Mouse (Mus musculus) midbrain, embryonic 15.5 days (tissue): ENCODE results near the gene Pawr. TPM values are rescaled to one million over a fixed set of nuclear protein-coding genes. Genes with fewer than 3 reads are reported as not detected.

Source experiments
- ATAC-seq: fragments of 200-750 bp; cut with Nextera tagmentation; replicated peaks from 2 replicates; pipeline ENCODE4 v1.8.0; 2017; ENCODE audit warnings: moderate TSS enrichment
- H3K27ac ChIP-seq: fragments of 300-500 bp; sonication (generic); 2 replicates; pipeline ENCODE4 v1.5.1; 2015; ENCODE audit warnings: mild to moderate bottlenecking, inconsistent platforms
- H3K27me3 ChIP-seq: fragments of 300-500 bp; sonication (generic); replicated peaks from 2 replicates; pipeline ENCODE4 v1.6.1; 2015; ENCODE audit warnings: inconsistent platforms
- H3K36me3 ChIP-seq: fragments of 300-500 bp; sonication (generic); replicated peaks from 2 replicates; pipeline ENCODE4 v1.6.1; 2015; ENCODE audit warnings: inconsistent platforms
- H3K4me1 ChIP-seq: fragments of 300-500 bp; sonication (generic); 2 replicates; pipeline ENCODE4 v1.6.1; 2015; ENCODE audit warnings: inconsistent platforms
- H3K4me2 ChIP-seq: fragments of 300-500 bp; sonication (generic); 2 replicates; pipeline ENCODE4 v1.6.1; 2015; ENCODE audit warnings: inconsistent platforms, mild to moderate bottlenecking, moderate library complexity
- H3K4me3 ChIP-seq: fragments of 300-500 bp; sonication (generic); 2 replicates; pipeline ENCODE4 v1.5.1; 2015; ENCODE audit warnings: mild to moderate bottlenecking, inconsistent platforms
- H3K9ac ChIP-seq: fragments of 300-500 bp; sonication (generic); 2 replicates; pipeline ENCODE4 v1.6.1; 2015; ENCODE audit warnings: mild to moderate bottlenecking, inconsistent platforms
- H3K9me3 ChIP-seq: fragments of 300-500 bp; sonication (generic); 2 replicates; pipeline ENCODE4 v1.6.1; 2016; ENCODE audit warnings: inconsistent platforms
- WGBS: fragments of 180-500 bp; shearing (Covaris S2); methylation state at CpG from one replicate; pipeline ENCODE4 v1.1.7; 2015; ENCODE audit warnings: mixed read lengths; 5-methylcytosine and 5-hydroxymethylcytosine counted together
- polyA plus RNA-seq: library from polyadenylated mRNA; unstranded; fragments of >200 nt; fragmentation: Nextera tagmentation; extraction: Ambion mirVana; gene quantifications from 2 replicates; pipeline ENCODE4 v1.2.1, GENCODE M21; 2015

Pawr gene
- polyA plus RNA-seq, 1 experiment from 2014 or later, result 2.5 TPM

DNA sequence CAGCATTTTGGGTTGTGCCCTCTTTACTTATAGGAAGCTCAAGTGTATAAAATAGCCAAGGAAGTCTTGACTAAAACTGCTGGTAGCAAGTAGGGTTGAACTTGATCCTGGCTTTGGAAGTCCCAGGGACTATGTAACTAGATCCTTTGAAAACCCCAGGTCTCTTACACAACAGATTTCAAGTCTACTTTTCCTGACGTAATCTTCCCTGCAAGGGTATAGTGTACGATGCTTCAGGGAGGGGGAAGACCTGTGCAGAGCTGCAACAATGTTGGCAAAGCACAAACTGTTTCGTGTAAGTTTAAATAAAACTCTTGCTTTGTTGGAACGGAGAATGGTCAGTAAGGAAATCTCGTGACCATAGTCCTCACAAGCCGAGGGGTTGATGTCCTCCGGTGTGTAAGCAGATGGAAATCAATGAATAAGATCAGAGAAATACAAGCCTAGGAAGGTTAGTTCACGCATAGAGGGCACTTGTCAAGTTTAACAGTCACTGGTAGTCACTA, 56.5 kb downstream of the Pawr start:
- H3K4me3 ChIP-seq, result no peak overlapping the region
- no peak for ATAC-seq
- 77% methylated on average over 8 of the region's 8 CpGs for WGBS
- no peak overlapping the region for H3K27ac ChIP-seq
- H3K9ac ChIP-seq, result no peak overlapping the region
- no peak overlapping the region for H3K4me2 ChIP-seq
- H3K27me3 ChIP-seq, result no peaks in the 10 kb centered on the region
- peaks cover 3% of the 10 kb centered on the region for H3K4me1 ChIP-seq
- H3K9me3 ChIP-seq, result no peaks in the 10 kb centered on the region
- no peaks in the 10 kb centered on the region for H3K36me3 ChIP-seq

DNA sequence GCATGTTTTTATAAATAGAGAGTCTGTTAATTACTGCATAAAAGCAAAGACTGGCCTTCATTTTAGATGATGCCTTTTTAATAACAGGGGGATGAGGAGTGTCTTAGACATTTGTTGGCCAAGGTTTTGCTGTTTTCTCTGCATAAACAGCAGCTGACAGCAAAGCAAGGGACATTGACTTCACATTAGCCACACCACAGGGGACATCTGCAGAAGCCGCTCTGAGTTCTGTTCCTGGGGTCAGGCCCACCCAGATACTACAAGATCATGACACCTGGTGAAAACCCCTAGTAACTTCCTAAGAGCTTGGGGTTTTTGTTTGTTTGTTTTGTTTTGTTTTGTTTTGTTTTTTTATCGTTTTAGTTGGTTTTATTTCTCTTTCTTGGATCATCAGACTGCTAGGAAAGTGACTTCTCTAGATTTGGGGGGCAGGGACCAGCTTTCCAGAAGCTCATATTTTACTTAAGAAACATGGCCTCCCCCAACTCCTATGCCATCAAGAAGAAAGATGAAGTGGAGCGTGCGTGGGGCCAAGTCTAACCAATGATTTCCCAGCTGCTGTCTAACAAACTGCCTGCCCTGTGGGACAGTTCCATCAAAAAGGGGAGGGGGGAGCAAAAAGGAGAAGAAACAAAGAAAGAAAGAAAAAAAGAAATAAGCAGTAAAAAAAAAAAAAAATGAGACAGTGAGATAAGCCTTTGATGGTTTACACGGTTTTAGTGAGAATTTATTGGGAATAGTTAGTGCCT, 57.4 kb downstream of the Pawr start:
- Histone ChIP-seq H3K4me3 (no peak overlapping the region), H3K36me3 (no peaks in the 10 kb centered on the region), H3K4me1 (peaks cover 3% of the 10 kb centered on the region), H3K9ac (no peak overlapping the region), H3K4me2 (no peak overlapping the region), H3K27me3 (no peaks in the 10 kb centered on the region), H3K27ac (no peak overlapping the region), H3K9me3 (no peaks in the 10 kb centered on the region)
- no peak for ATAC-seq
- WGBS, result 32% methylated on average over 5 of the region's 5 CpGs

DNA sequence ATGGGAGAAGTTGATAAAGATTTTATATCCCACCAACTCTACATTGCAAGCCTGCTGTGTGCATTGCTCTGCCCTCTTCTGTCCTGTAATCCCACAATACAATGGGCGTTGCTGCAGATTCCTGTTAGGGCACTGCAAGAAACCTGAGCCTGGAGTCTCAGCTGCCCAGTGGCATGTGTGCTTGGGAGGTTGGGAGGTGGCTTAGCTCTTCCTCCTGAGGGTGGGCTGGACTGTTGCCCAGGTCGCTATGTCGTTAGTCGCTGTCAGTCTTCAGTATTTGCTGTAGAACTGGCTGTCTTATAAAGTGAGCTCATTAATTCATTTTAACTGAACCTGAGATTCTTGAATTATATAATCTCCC, 58.0 kb downstream of the Pawr start:
- peak; percentile 39; the same call in 1 of the 2 replicates for ATAC-seq

DNA sequence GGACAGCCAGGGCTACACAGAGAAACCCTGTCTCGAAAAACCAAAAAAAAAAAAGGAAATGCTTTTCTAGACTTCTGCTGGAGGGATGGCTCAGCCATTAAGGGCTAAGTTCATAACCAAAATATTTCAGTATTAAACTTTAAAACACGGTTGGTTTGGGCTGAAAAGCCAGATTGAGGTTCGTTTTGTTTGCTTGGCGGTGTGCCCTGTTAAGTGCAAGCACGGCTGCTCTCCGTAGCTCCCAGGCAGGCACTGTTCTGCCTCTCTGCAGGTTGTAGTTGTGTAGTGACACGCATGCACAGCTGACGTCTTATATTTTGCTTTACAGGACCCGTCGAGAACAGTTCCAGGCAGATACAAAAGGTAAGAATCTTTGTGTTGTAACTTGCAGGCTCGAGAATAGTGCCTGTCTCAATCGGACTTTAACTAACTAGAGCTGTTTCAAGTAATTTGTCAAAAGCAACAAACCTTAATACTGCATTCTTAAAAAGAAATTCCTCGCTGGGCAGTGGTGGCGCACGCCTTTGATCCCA, 59.5 kb downstream of the Pawr start:
- Histone ChIP-seq H3K27ac (no peak overlapping the region), H3K9me3 (no peaks in the 10 kb centered on the region), H3K27me3 (no peaks in the 10 kb centered on the region), H3K9ac (no peak overlapping the region), H3K36me3 (no peaks in the 10 kb centered on the region), H3K4me3 (no peak overlapping the region), H3K4me1 (peaks cover 3% of the 10 kb centered on the region), H3K4me2 (no peak overlapping the region)
- WGBS, result 89% methylated on average over 15 of the region's 15 CpGs
- no peak for ATAC-seq

More for the DNA sequence above, 58.0 kb downstream of the Pawr start:
- Histone ChIP-seq H3K4me1 (peaks cover 3% of the 10 kb centered on the region), H3K27me3 (no peaks in the 10 kb centered on the region), H3K4me2 (no peak overlapping the region), H3K9me3 (no peaks in the 10 kb centered on the region), H3K36me3 (no peaks in the 10 kb centered on the region), H3K27ac (no peak overlapping the region), H3K4me3 (no peak overlapping the region), H3K9ac (no peak overlapping the region)
- 14% methylated on average over 4 of the region's 4 CpGs for WGBS

DNA sequence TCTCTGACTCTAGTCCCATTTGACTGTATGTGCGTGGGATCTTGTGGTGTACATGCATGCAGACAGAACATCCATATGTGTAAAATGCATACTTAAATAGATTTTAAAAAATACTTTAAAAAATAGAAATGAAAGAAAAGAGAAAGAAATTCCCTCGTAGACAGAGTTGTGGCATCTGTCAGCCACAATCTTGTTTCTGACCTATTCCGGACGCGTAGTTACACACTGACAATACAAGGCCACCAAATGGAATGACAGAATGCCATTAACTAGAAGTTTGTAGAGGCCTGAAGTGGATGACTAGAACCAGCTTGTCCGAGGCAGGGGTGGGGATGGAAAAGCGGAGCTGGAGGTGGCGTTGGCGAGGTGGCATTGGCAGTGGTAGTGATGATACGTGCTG, 60.2 kb downstream of the Pawr start:
- no peak for ATAC-seq
- 95% methylated on average over 10 of the region's 10 CpGs for WGBS

DNA sequence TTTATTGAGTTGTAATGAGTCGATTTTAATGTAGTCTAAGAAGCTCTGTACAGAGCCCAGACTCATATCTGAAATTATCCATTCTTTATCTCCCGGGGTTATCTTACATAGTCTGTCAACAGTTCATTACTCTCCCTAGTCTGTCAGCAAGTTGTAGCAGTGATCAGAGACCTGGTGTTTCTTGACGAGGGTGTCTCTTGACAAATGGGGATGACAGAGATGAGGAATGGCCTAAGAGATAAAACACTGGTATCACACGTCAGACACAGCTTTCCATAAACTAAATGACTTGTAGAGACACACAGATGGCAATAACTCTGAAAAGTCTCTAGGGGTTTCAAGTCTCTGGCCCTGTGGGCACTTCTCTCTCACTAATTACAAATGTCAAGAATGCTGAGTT, 62.4 kb downstream of the Pawr start:
- Histone ChIP-seq H3K27me3 (no peaks in the 10 kb centered on the region), H3K9me3 (no peaks in the 10 kb centered on the region), H3K27ac (no peak overlapping the region), H3K4me3 (no peak overlapping the region), H3K9ac (no peak overlapping the region), H3K4me2 (no peak overlapping the region), H3K36me3 (no peaks in the 10 kb centered on the region), H3K4me1 (peaks cover 3% of the 10 kb centered on the region)
- 74% methylated on average over 4 of the region's 4 CpGs for WGBS
- ATAC-seq, result no peak

More for the DNA sequence above, 60.2 kb downstream of the Pawr start:
- H3K36me3 ChIP-seq, result no peaks in the 10 kb centered on the region
- H3K4me1 ChIP-seq, result peaks cover 3% of the 10 kb centered on the region
- no peaks in the 10 kb centered on the region for H3K9me3 ChIP-seq
- no peak overlapping the region for H3K9ac ChIP-seq
- no peak overlapping the region for H3K27ac ChIP-seq
- H3K4me3 ChIP-seq, result no peak overlapping the region
- H3K4me2 ChIP-seq, result no peak overlapping the region
- no peaks in the 10 kb centered on the region for H3K27me3 ChIP-seq

DNA sequence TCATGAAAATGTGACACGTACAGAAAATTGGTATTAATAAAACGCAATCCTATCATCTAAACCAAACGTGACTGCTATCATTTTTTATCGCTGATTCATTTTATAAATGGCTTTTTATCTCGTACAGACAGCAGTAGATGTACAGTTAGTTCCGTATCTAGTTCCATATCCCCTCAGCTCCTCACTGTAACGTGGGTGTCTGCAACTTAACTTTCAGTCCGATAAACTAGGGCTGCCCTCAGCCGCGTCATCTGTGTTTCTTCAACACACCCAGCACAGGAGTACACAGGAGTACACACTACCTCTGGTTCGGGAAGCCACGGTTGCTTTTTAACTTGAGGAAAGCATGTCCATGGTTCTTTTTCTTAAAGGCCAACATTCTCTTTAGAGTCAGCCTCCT, 63.3 kb downstream of the Pawr start:
- no peaks in the 10 kb centered on the region for H3K36me3 ChIP-seq
- no peaks in the 10 kb centered on the region for H3K4me1 ChIP-seq
- H3K4me3 ChIP-seq, result no peak overlapping the region
- 97% methylated on average over 12 of the region's 12 CpGs for WGBS
- no peaks in the 10 kb centered on the region for H3K27me3 ChIP-seq
- no peak overlapping the region for H3K9ac ChIP-seq
- no peaks in the 10 kb centered on the region for H3K9me3 ChIP-seq
- no peak for ATAC-seq
- H3K27ac ChIP-seq, result no peak overlapping the region
- H3K4me2 ChIP-seq, result no peak overlapping the region

DNA sequence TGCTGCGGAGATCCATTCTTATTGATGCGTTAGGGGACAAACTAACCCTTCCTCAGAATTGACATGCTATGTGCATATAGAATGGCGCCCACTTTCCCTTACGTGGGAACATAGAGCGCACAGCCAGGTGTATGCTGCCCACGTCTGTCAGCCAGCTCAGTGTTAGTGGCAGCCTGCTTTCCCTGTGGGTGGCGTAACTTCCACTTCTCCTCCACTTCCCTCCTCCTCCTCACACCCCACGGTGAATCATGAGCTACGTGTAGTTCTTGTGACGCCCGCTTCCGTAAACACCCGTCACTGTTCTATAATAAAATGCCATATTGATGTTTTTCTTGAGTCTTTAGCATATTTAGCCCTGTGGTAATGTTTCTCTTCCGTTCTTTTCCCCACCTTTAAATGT, 63.7 kb downstream of the Pawr start:
- H3K27me3 ChIP-seq, result no peaks in the 10 kb centered on the region
- H3K4me2 ChIP-seq, result no peak overlapping the region
- no peaks in the 10 kb centered on the region for H3K4me1 ChIP-seq
- no peaks in the 10 kb centered on the region for H3K36me3 ChIP-seq
- H3K9me3 ChIP-seq, result no peaks in the 10 kb centered on the region
- ATAC-seq, result no peak
- no peak overlapping the region for H3K4me3 ChIP-seq
- H3K27ac ChIP-seq, result no peak overlapping the region
- 92% methylated on average over 14 of the region's 14 CpGs for WGBS
- H3K9ac ChIP-seq, result no peak overlapping the region

DNA sequence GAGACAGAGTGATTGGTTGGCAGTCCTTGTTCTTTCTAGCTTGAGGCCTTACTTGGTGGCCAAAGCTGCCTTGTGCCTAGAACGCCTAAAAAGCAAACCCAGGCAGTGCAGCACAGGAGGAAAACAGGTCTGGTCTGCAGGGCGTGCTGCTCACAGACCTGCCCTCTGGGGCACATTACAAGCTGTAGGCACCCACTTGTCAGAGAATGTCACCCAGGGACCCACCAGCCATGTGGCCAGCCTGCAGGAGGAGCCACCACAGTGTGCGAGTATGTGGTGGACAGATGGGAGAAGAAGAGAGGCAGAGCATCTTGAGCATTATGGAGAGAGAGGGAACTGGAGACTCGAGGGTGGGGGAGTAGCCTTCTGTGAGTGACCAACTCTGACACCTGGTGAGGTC, 70.8 kb downstream of the Pawr start:
- H3K9me3 ChIP-seq, result no peaks in the 10 kb centered on the region
- no peak overlapping the region for H3K4me3 ChIP-seq
- H3K27ac ChIP-seq, result no peak overlapping the region
- no peak overlapping the region for H3K9ac ChIP-seq
- WGBS, result 91% methylated on average over 4 of the region's 4 CpGs
- H3K4me1 ChIP-seq, result no peaks in the 10 kb centered on the region
- H3K36me3 ChIP-seq, result no peaks in the 10 kb centered on the region
- H3K4me2 ChIP-seq, result no peak overlapping the region
- no peaks in the 10 kb centered on the region for H3K27me3 ChIP-seq
- ATAC-seq, result no peak

DNA sequence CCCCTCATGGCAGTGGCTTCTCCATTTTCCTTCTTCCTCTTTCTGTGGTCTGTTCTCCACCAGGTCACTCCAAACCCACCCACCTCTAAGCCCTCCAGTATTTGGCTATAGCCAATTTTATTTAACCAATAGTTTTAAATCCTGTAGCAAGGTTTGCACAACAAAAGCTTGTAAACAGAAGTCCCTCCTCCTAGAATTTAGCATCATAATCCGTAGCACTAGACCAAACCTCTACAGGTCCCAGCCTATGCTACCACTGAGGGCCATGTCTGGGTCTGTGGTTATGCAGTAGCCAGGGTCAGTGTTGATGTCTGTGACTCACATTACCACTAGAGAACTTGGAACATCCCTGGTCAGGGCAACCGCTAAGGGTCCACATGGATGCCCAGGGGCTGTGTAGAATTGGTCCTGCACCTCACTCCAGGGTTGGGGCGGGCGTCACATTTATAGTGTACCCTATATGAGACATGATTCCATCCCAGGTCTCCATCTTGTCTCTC, 71.5 kb downstream of the Pawr start:
- WGBS, result 98% methylated on average over 4 of the region's 4 CpGs
- no peaks in the 10 kb centered on the region for H3K36me3 ChIP-seq
- ATAC-seq, result no peak

DNA sequence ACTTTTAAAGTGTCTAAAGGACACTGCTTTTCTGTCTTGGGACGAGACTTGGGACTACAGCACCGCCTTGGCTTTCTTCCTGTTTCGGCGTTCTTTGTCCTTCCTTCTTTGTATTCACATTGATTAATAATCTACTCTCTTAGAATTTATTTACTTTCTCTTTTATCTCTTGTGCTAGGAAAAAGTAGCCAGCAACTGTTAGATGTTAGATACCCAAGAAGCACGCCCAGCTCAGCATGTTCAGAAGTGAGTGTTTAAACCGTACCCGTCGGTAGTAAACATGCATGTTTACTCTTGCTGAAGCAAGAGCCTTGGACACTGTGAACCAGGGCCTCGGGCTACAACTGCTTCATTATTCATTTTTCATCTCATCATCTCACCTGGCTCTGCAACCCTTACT, 72.2 kb downstream of the Pawr start:
- Histone ChIP-seq H3K27me3 (no peaks in the 10 kb centered on the region), H3K27ac (no peak overlapping the region), H3K9me3 (no peaks in the 10 kb centered on the region), H3K36me3 (no peaks in the 10 kb centered on the region), H3K4me3 (no peak overlapping the region), H3K4me2 (no peak overlapping the region), H3K9ac (no peak overlapping the region), H3K4me1 (no peaks in the 10 kb centered on the region)
- WGBS, result 90% methylated on average over 9 of the region's 9 CpGs
- no peak for ATAC-seq

More for the DNA sequence above, 71.5 kb downstream of the Pawr start:
- H3K4me3 ChIP-seq, result no peak overlapping the region
- H3K4me1 ChIP-seq, result no peaks in the 10 kb centered on the region
- H3K27ac ChIP-seq, result no peak overlapping the region
- H3K9me3 ChIP-seq, result no peaks in the 10 kb centered on the region
- no peak overlapping the region for H3K9ac ChIP-seq
- no peaks in the 10 kb centered on the region for H3K27me3 ChIP-seq
- H3K4me2 ChIP-seq, result no peak overlapping the region

DNA sequence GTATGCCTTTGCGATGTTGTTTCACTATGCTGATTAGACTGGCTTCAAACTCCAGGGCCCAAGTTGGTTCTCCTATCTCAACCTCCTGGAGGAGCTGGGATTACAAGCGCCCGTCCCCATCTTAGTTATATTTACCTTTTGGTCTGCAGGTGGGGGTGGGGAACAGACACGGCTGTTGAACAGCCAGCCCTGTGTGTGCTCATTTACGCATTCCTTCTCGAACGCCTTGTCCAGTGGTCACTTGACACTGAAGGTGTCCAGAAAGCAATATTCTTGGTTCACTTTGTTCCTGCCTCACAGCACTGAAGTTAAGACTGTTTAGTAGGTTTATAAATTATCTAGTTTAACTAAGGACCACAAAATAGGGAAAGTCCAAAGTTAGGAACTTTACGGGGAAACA, 73.2 kb downstream of the Pawr start:
- no peak overlapping the region for H3K4me3 ChIP-seq
- H3K36me3 ChIP-seq, result no peaks in the 10 kb centered on the region
- ATAC-seq, result no peak
- H3K9ac ChIP-seq, result no peak overlapping the region
- no peaks in the 10 kb centered on the region for H3K9me3 ChIP-seq
- H3K4me1 ChIP-seq, result no peaks in the 10 kb centered on the region
- H3K27ac ChIP-seq, result no peak overlapping the region
- WGBS, result 83% methylated on average over 8 of the region's 8 CpGs
- H3K27me3 ChIP-seq, result no peaks in the 10 kb centered on the region
- no peak overlapping the region for H3K4me2 ChIP-seq

DNA sequence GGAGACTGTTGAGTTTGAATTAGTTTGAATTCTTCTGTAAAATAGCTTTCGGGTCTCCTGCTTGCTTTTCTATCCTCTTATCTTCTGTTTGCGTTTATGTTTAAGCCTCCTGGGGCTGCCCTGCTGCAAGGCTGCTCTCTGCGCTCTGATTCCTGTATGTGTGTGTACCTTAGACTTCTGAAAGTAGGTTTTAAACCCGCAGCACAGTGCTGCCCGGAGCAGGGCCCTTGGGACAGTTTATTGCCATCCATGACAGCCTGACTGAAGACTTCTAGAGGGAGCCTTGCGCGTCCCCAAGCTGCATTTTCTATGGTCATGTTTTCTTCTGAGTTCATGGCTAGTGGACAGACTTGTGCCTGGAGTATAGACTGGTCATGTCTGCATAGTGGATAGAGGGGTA, 74.0 kb downstream of the Pawr start:
- no peak overlapping the region for H3K9ac ChIP-seq
- H3K27ac ChIP-seq, result no peak overlapping the region
- 73% methylated on average over 7 of the region's 7 CpGs for WGBS
- H3K36me3 ChIP-seq, result no peaks in the 10 kb centered on the region
- H3K27me3 ChIP-seq, result no peaks in the 10 kb centered on the region
- no peak overlapping the region for H3K4me3 ChIP-seq
- ATAC-seq, result no peak
- H3K9me3 ChIP-seq, result no peaks in the 10 kb centered on the region
- H3K4me1 ChIP-seq, result no peaks in the 10 kb centered on the region
- H3K4me2 ChIP-seq, result no peak overlapping the region
